Comparison of ENCODE assay signal across 25 mouse cellular contexts in the genomic region with DNA sequence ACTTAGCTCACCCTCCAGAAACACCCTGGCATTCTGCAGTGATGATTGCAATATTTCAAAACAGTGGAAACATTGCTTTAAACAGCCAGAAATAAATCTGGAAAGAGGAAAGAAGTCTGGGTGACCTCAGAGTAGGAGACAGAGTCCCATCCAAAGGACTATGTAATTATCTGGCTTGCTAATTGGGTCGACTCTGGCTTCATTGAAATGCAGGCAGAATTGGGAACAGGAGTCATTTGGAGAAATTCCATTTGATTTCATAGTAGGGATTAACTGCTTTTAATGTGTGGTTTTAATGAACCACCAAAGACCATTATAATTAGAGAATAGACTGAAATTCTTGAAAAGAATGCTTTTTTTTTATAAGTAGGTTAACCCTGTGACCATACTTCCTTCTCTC.
"Had no signal": no experiment of that assay in that cellular context is flagged by ENCODE, and none has a peak within 500 bp of the region (broad histone marks: within the 10 kb centered on the region; RNA-seq: fewer than 3 reads in every experiment).

No protein-coding gene starts in this region.

- H3K9me3 ChIP-seq: hindbrain, embryonic 10.5 days; hindbrain, embryonic 12.5 days; intestine, embryonic 15.5 days; limb, embryonic 10.5 days; limb, embryonic 12.5 days; liver, embryonic 12.5 days had no signal

- H3K9ac ChIP-seq: heart, embryonic 12.5 days; hindbrain, embryonic 12.5 days; hindbrain, embryonic 14.5 days; intestine, embryonic 15.5 days; limb, embryonic 12.5 days; liver, embryonic 12.5 days had no signal

- H3K27me3 ChIP-seq: heart, embryonic 12.5 days; hindbrain, embryonic 12.5 days; intestine, embryonic 15.5 days; limb, embryonic 12.5 days; liver, embryonic 12.5 days had no signal

- ATAC-seq: hindbrain, embryonic 16.5 days; inflammation-experienced regulatory T-cells, adult 6 months; intestine, embryonic 15.5 days; intestine, postnatal 0 days; liver, embryonic 12.5 days had no signal

- H3K4me1 ChIP-seq: intestine, embryonic 15.5 days; limb, embryonic 12.5 days had no signal

- DNase-seq: gastrocnemius, postnatal 14 days; gastrocnemius, postnatal 36 days; heart, adult 11 months; heart, adult 2 months; heart, postnatal 10 days; heart, postnatal 4 days; kidney, adult 18-20 months; kidney, adult 8-10 months; kidney, postnatal 10 days; kidney, postnatal 25 days; kidney, postnatal 4 days; liver had no signal

- H3K27ac ChIP-seq: heart, adult 2 months; hindbrain, embryonic 10.5 days; hindbrain, embryonic 12.5 days; hindbrain, embryonic 14.5 days; intestine, embryonic 15.5 days; layer of hippocampus, adult 2 months; left cerebral cortex, adult 2 months; limb, embryonic 10.5 days; limb, embryonic 12.5 days; liver, embryonic 12.5 days had no signal

- H3K4me3 ChIP-seq: heart, adult 2 months; heart, embryonic 12.5 days; hindbrain, embryonic 10.5 days; hindbrain, embryonic 12.5 days; intestine, embryonic 15.5 days; layer of hippocampus, adult 2 months; left cerebral cortex, adult 2 months; limb, embryonic 10.5 days; limb, embryonic 12.5 days; liver, embryonic 12.5 days had no signal

- H3K4me2 ChIP-seq: heart, embryonic 12.5 days; hindbrain, embryonic 12.5 days; hindbrain, embryonic 14.5 days; intestine, embryonic 15.5 days; limb, embryonic 12.5 days; liver, embryonic 12.5 days had no signal
